Comparison of ENCODE assay signal across 11 mouse cellular contexts in the genomic region with DNA sequence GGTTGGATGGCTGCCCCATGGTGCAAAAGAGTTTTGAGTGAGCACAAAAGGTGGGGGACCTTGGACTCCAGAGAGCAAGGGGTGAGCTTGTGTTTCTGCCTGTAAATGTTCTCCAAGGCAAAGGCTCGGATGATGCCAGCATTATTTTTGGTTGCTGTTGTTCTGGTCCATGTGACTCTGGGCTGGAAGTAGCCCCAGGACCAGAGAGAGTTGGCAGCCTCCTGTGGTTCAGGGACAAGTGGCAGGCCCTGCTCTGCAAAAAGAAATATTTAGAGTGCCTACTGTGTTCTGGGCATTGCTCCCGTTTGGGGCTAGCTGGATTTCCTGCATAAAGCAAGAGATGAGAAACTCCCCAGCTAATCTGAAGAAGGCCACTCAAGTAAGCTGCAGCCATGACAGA. TPM values are rescaled to one million over a fixed set of nuclear protein-coding genes. Genes with fewer than 3 reads are reported as not detected.
DNase-seq lines count a peak whose midpoint lies in the region.
"Had no signal": no experiment of that assay in that cellular context is flagged by ENCODE, and none has a peak within 500 bp of the region (broad histone marks: within the 10 kb centered on the region; RNA-seq: fewer than 3 reads in every experiment).

No protein-coding gene starts in this region.

- no peak overlapping the region for H3K27ac ChIP-seq in heart, embryonic 10.5 days
- H3K27ac ChIP-seq in embryonic facial prominence, embryonic 10.5 days (replicated peaks), result no peak overlapping the region

- peak; percentile 64 to 85 for DNase-seq in heart, adult 18-20 months
- DNase-seq in heart, embryonic 10.5 days (ENCODE audit: low spot score), result no peak
- DNase-seq in adipocyte (ENCODE audit: low spot score), result peak; percentile 64
- DNase-seq in cerebellum, postnatal 25 days, result peak; percentile 77 to 82
- DNase-seq in layer of hippocampus, adult 9-11 months, result peak; percentile 80
- no peak for DNase-seq in embryonic facial prominence, embryonic 10.5 days (ENCODE audit: low spot score)
- no peak for DNase-seq in adrenal gland, postnatal 36 days
- DNase-seq in adrenal gland, adult 18-20 months (ENCODE audit: low spot score in 2 of 2), result no peak
- DNase-seq: adrenal gland, postnatal 25 days had no signal

- no peaks in the 10 kb centered on the region for H3K36me3 ChIP-seq in heart, embryonic 10.5 days
- H3K36me3 ChIP-seq in embryonic facial prominence, embryonic 10.5 days (replicated peaks), result no peaks in the 10 kb centered on the region

- H3K9me3 ChIP-seq in heart, embryonic 10.5 days, result no peaks in the 10 kb centered on the region
- H3K9me3 ChIP-seq in embryonic facial prominence, embryonic 10.5 days, result peaks cover 6% of the 10 kb centered on the region; the same call in 1 of the 2 replicates

- H3K4me3 ChIP-seq in heart, embryonic 10.5 days, result no peak overlapping the region
- H3K4me3 ChIP-seq in embryonic facial prominence, embryonic 10.5 days, result no peak overlapping the region
- H3K4me3 ChIP-seq: megakaryocyte, embryonic 14.5 days had no signal

- no peaks in the 10 kb centered on the region for H3K4me1 ChIP-seq in heart, embryonic 10.5 days
- H3K4me1 ChIP-seq in embryonic facial prominence, embryonic 10.5 days, result no peaks in the 10 kb centered on the region; the same call in 1 of the 2 replicates
- H3K4me1 ChIP-seq: megakaryocyte, embryonic 14.5 days had no signal

- H3K27me3 ChIP-seq in heart, embryonic 10.5 days (ENCODE audit: insufficient read depth, poor library complexity, severe bottlenecking), result peaks cover 7% of the 10 kb centered on the region; the same call in 1 of the 2 replicates
- H3K27me3 ChIP-seq in embryonic facial prominence, embryonic 10.5 days (replicated peaks; ENCODE audit: low read depth, poor library complexity, severe bottlenecking), result peaks cover 5% of the 10 kb centered on the region; the same call in 1 of the 2 replicates

- WGBS in heart, embryonic 10.5 days, result 55% methylated on average over 2 of the region's 2 CpGs
- WGBS in embryonic facial prominence, embryonic 10.5 days, result 67% methylated on average over 2 of the region's 2 CpGs

RNA-seq across cellular contexts. Expression of gene Myh14, which starts 6.0 kb away (rescaled TPM):
- 10 to 100 TPM; 86.9 to 95.7 TPM for total RNA-seq in heart, adult 18-20 months (2021)
- polyA plus RNA-seq in heart, embryonic 10.5 days (2016; fragmentation: Nextera tagmentation; extraction: Ambion mirVana), result 0.68 and 2.4 TPM in 2 replicates
- 2.7 and 4.3 TPM in 2 replicates for polyA plus RNA-seq in embryonic facial prominence, embryonic 10.5 days (2016; fragmentation: Nextera tagmentation; extraction: Ambion mirVana)
- 1 to 10 TPM; 3.0 to 4.9 TPM for total RNA-seq in adrenal gland, postnatal 36 days (2021)
- 1 to 10 TPM; 5.5 to 6.6 TPM for total RNA-seq in adrenal gland, adult 18-20 months (2021)

RNA-seq across cellular contexts. Expression of gene Izumo2, which starts 31.9 kb away (rescaled TPM):
- total RNA-seq in heart, adult 18-20 months (2021), result not detected
- polyA plus RNA-seq in heart, embryonic 10.5 days (2016; fragmentation: Nextera tagmentation; extraction: Ambion mirVana), result not detected in 2 replicates
- not detected in 2 replicates for polyA plus RNA-seq in embryonic facial prominence, embryonic 10.5 days (2016; fragmentation: Nextera tagmentation; extraction: Ambion mirVana)
- total RNA-seq in adrenal gland, postnatal 36 days (2021), result not detected
- total RNA-seq in adrenal gland, adult 18-20 months (2021), result not detected
- total RNA-seq: adrenal gland, postnatal 25 days had no signal
- polyA plus RNA-seq: large intestine, adult 2 months had no signal

Comparison
In these comparisons a context has a peak if more than half of its experiments do, and no peak if none do; other contexts are left out.
1. DNase-seq: peak in heart, adult 18-20 months (2 of 2), adipocyte (single experiment), cerebellum, postnatal 25 days (2 of 2) and layer of hippocampus, adult 9-11 months (single experiment); none in heart, embryonic 10.5 days (single experiment), embryonic facial prominence, embryonic 10.5 days (single experiment), adrenal gland, postnatal 36 days (0 of 2) and adrenal gland, adult 18-20 months (0 of 2).
2. RNA of gene Myh14, which starts 6.0 kb away (total RNA-seq): 86.9 to 95.7 TPM in heart, adult 18-20 months; 5.5 to 6.6 TPM in adrenal gland, adult 18-20 months and 3.0 to 4.9 TPM in adrenal gland, postnatal 36 days; every median in the first group is over 10 times any median in the second.